Comparison of ENCODE assay signal across 26 mouse cellular contexts in genomic region chr13:4035052-4035451, GRCm38 (mm10). TPM values are rescaled to one million over a fixed set of nuclear protein-coding genes. Genes with fewer than 3 reads are reported as not detected.
A peak's percentile ranks its signal among the peaks of the same experiment; 100 is the strongest.
DNase-seq lines count a peak whose midpoint lies in the region; ATAC-seq and TF ChIP-seq lines count a peak whose summit lies in the region.
"Had no signal": no experiment of that assay in that cellular context is flagged by ENCODE, and none has a peak within 500 bp of the region (broad histone marks: within the 10 kb centered on the region; RNA-seq: fewer than 3 reads in every experiment).

No protein-coding gene starts in this region.

- H3K4me2 ChIP-seq in liver, embryonic 12.5 days = no peak overlapping the region
- no peak overlapping the region for H3K4me2 ChIP-seq in stomach, postnatal 0 days (replicated peaks; ENCODE audit: low read depth)
- H3K4me2 ChIP-seq: embryonic facial prominence, embryonic 13.5 days; embryonic facial prominence, embryonic 15.5 days; forebrain, embryonic 12.5 days had no signal

- H3K27ac ChIP-seq in liver, adult 2 months (replicated peaks; ENCODE audit: insufficient read depth, low read depth, low read length) = no peak overlapping the region
- H3K27ac ChIP-seq in liver, embryonic 12.5 days = no peak overlapping the region
- no peak overlapping the region for H3K27ac ChIP-seq in stomach, postnatal 0 days (replicated peaks)
- H3K27ac ChIP-seq: embryonic facial prominence, embryonic 13.5 days; embryonic facial prominence, embryonic 15.5 days; forebrain, embryonic 10.5 days; forebrain, embryonic 12.5 days had no signal

- no peaks in the 10 kb centered on the region for H3K36me3 ChIP-seq in liver, adult 2 months (ENCODE audit: control insufficient read depth, insufficient read depth, low read length)
- H3K36me3 ChIP-seq in liver, embryonic 12.5 days = no peaks in the 10 kb centered on the region
- H3K36me3 ChIP-seq in stomach, postnatal 0 days (ENCODE audit: control insufficient read depth, insufficient read depth, low read length) = no peaks in the 10 kb centered on the region
- H3K36me3 ChIP-seq: embryonic facial prominence, embryonic 13.5 days; embryonic facial prominence, embryonic 15.5 days; forebrain, embryonic 10.5 days; forebrain, embryonic 12.5 days; G1E had no signal

- H3K9ac ChIP-seq in liver, adult 2 months (ENCODE audit: low read depth, low read length) = no peak overlapping the region
- no peak overlapping the region for H3K9ac ChIP-seq in liver, embryonic 12.5 days
- H3K9ac ChIP-seq in stomach, postnatal 0 days (ENCODE audit: low read length) = no peak overlapping the region
- H3K9ac ChIP-seq: embryonic facial prominence, embryonic 13.5 days; embryonic facial prominence, embryonic 15.5 days; forebrain, embryonic 12.5 days had no signal

- TF ChIP-seq CTCF in liver, adult 2 months (IDR thresholded peaks at IDR 0.05; ENCODE audit: low read depth, low read length) = no peak
- no peak for TF ChIP-seq CTCF in stomach, postnatal 0 days (IDR thresholded peaks at IDR 0.05; ENCODE audit: low read depth)

- no peak for ATAC-seq in liver, embryonic 12.5 days
- ATAC-seq in stomach, postnatal 0 days (ENCODE audit: low FRiP score, low TSS enrichment) = peak; percentile 66; the same call in 1 of the 2 replicates
- ATAC-seq: activated CD4-positive, CD25-positive, alpha-beta regulatory T cell, adult 4 months; forebrain, embryonic 14.5 days; forebrain, embryonic 16.5 days; Patski had no signal

- WGBS in liver, adult 2 months = 20% methylated on average over 3 of the region's 3 CpGs
- 61% methylated on average over 3 of the region's 3 CpGs for WGBS in liver, embryonic 12.5 days (ENCODE audit: insufficient replicate concordance)
- 76% methylated on average over 3 of the region's 3 CpGs for WGBS in stomach, postnatal 0 days

- no peak for TF ChIP-seq POLR2A in liver, adult 2 months (IDR thresholded peaks at IDR 0.05; ENCODE audit: extremely low read depth, insufficient read depth, low read length)

- H3K4me3 ChIP-seq in liver, adult 2 months (ENCODE audit: insufficient read depth, low read depth, low read length) = no peak overlapping the region
- H3K4me3 ChIP-seq in liver, embryonic 12.5 days = no peak overlapping the region
- H3K4me3 ChIP-seq in stomach, postnatal 0 days (ENCODE audit: low read depth, low read length) = no peak overlapping the region
- H3K4me3 ChIP-seq: embryonic facial prominence, embryonic 13.5 days; embryonic facial prominence, embryonic 15.5 days; erythroblast, embryonic 14.5 days; forebrain, embryonic 10.5 days; forebrain, embryonic 12.5 days had no signal

- H3K4me1 ChIP-seq in liver, adult 2 months (ENCODE audit: control insufficient read depth, insufficient read depth, low read length) = peaks cover 13% of the 10 kb centered on the region; the same call in 1 of the 2 replicates
- no peaks in the 10 kb centered on the region for H3K4me1 ChIP-seq in liver, embryonic 12.5 days
- H3K4me1 ChIP-seq in stomach, postnatal 0 days (replicated peaks; ENCODE audit: control insufficient read depth, insufficient read depth) = no peaks in the 10 kb centered on the region
- H3K4me1 ChIP-seq: embryonic facial prominence, embryonic 13.5 days; embryonic facial prominence, embryonic 15.5 days; forebrain, embryonic 10.5 days; forebrain, embryonic 12.5 days had no signal

- H3K9me3 ChIP-seq in liver, embryonic 12.5 days (replicated peaks) = no peaks in the 10 kb centered on the region
- H3K9me3 ChIP-seq in stomach, postnatal 0 days (ENCODE audit: control insufficient read depth, low read length) = no peaks in the 10 kb centered on the region
- H3K9me3 ChIP-seq: embryonic facial prominence, embryonic 13.5 days; embryonic facial prominence, embryonic 15.5 days; forebrain, embryonic 10.5 days; forebrain, embryonic 12.5 days; G1E had no signal

- H3K27me3 ChIP-seq in liver, adult 2 months (ENCODE audit: control insufficient read depth, insufficient read depth, low read length) = no peaks in the 10 kb centered on the region
- H3K27me3 ChIP-seq in liver, embryonic 12.5 days (replicated peaks) = no peaks in the 10 kb centered on the region
- H3K27me3 ChIP-seq in stomach, postnatal 0 days (ENCODE audit: control insufficient read depth, insufficient read depth, low read length) = no peaks in the 10 kb centered on the region
- H3K27me3 ChIP-seq: embryonic facial prominence, embryonic 13.5 days; embryonic facial prominence, embryonic 15.5 days; forebrain, embryonic 12.5 days; Patski had no signal

- DNase-seq in kidney, adult 11 months = peak; percentile 14
- DNase-seq in kidney, postnatal 25 days = no peak
- DNase-seq in kidney, adult 8-10 months = peak; percentile 7 to 68
- no peak for DNase-seq in kidney, postnatal 14 days
- peak; percentile 99 for DNase-seq in liver, adult 2 months (ENCODE audit: extremely low read depth, low read depth, low spot score)
- DNase-seq in stomach, postnatal 0 days (ENCODE audit: low spot score) = peak; percentile 27
- DNase-seq in embryo, embryonic 11 days = no peak
- DNase-seq: adrenal gland, adult 8-10 months; adrenal gland, postnatal 14 days; adrenal gland, postnatal 36 days; cerebellum, adult 11-12 months; cerebellum, adult 2 months; cerebellum, adult 9-10 months; cerebellum, postnatal 10 days; cerebellum, postnatal 25 days had no signal

- H3K79me2 ChIP-seq in liver, adult 2 months (ENCODE audit: control insufficient read depth, insufficient read depth, low read length) = no peaks in the 10 kb centered on the region

- TF ChIP-seq EP300 in stomach, postnatal 0 days (optimal IDR thresholded peaks at IDR 0.05) = no peak

RNA-seq across cellular contexts. Expression of gene Akr1c14, which starts 13.8 kb away (rescaled TPM):
- total RNA-seq in liver, adult 2 months (2014; rRNA removed) = 559 and 727 TPM in 2 replicates
- 72.5 and 77.5 TPM in 2 replicates for polyA plus RNA-seq in liver, adult 2 months (2012; rRNA removed)
- polyA plus RNA-seq in liver, embryonic 12.5 days (2016; fragmentation: Nextera tagmentation; extraction: Ambion mirVana) = 0.12 and 0.13 TPM in 2 replicates
- 8.9 and 11.2 TPM in 2 replicates for polyA plus RNA-seq in stomach, postnatal 0 days (2015; fragmentation: Nextera tagmentation; extraction: Ambion mirVana)
- total RNA-seq: G1E had no signal
- polyA plus RNA-seq: activated CD4-positive, CD25-positive, alpha-beta regulatory T cell, adult 4 months; erythroblast, embryonic 14.5 days; G1E had no signal

Comparison
In these comparisons a context has a peak if more than half of its experiments do, and no peak if none do; other contexts are left out.
1. DNase-seq: peak in kidney, adult 11 months (single experiment), kidney, adult 8-10 months (2 of 2), liver, adult 2 months (single experiment) and stomach, postnatal 0 days (single experiment); none in kidney, postnatal 25 days (0 of 2), kidney, postnatal 14 days (single experiment) and embryo, embryonic 11 days (single experiment).